Mouse (Mus musculus) stomach, embryonic 16.5 days (tissue): ENCODE results near the gene Tcp10a. TPM values are rescaled to one million over a fixed set of nuclear protein-coding genes. Genes with fewer than 3 reads are reported as not detected.
"Not testable (repeated sequence)": the region's sequence is repeated elsewhere in the genome, so short reads cannot be mapped to it uniquely, and the experiment has no call there.

Experiments
- ATAC-seq: fragments of 200-750 bp; cut with Nextera tagmentation; 2 replicates; pipeline ENCODE4 v1.8.0; 2017; ENCODE audit warnings: moderate number of reproducible peaks, moderate TSS enrichment; ENCODE audit not compliant: insufficient read depth, low FRiP score
- H3K27ac ChIP-seq: fragments of 300-500 bp; sonication (generic); 2 replicates; pipeline ENCODE4 v1.5.1; 2014; ENCODE audit warnings: low read length
- H3K27me3 ChIP-seq: fragments of 300-500 bp; sonication (generic); 2 replicates; pipeline ENCODE4 v1.6.1; 2014; ENCODE audit warnings: low read length, control low read depth, mixed read lengths; ENCODE audit not compliant: control insufficient read depth, insufficient read depth
- H3K36me3 ChIP-seq: fragments of 300-500 bp; sonication (generic); 2 replicates; pipeline ENCODE4 v1.6.1; 2014; ENCODE audit warnings: low read length; ENCODE audit not compliant: control insufficient read depth, insufficient read depth
- H3K4me1 ChIP-seq: fragments of 300-500 bp; sonication (generic); 2 replicates; pipeline ENCODE4 v1.6.1; 2014; ENCODE audit warnings: low read length, control low read depth, mixed read lengths; ENCODE audit not compliant: control insufficient read depth, insufficient read depth
- H3K4me2 ChIP-seq: fragments of 300-500 bp; sonication (generic); 2 replicates; pipeline ENCODE4 v1.6.1; 2014; ENCODE audit warnings: low read depth, low read length, mixed read lengths
- H3K4me3 ChIP-seq: fragments of 300-500 bp; sonication (generic); replicated peaks from 2 replicates; pipeline ENCODE4 v1.5.1; 2014; ENCODE audit warnings: mild to moderate bottlenecking, low read length
- H3K9ac ChIP-seq: fragments of 300-500 bp; sonication (generic); 2 replicates; pipeline ENCODE4 v1.6.1; 2014; ENCODE audit warnings: low read length
- H3K9me3 ChIP-seq: fragments of 300-500 bp; sonication (generic); replicated peaks from 2 replicates; pipeline ENCODE4 v1.6.1; 2016; ENCODE audit warnings: low read length, control low read depth; ENCODE audit not compliant: control insufficient read depth
- WGBS: fragments of 180-500 bp; shearing (Covaris S2); extraction: QIAGEN DNeasy Blood & Tissue Kit; methylation state at CpG from one replicate; pipeline ENCODE4 v1.1.7; 2014; 5-methylcytosine and 5-hydroxymethylcytosine counted together
- polyA plus RNA-seq: library from polyadenylated mRNA; unstranded; fragments of >200 nt; fragmentation: Nextera tagmentation; extraction: Ambion mirVana; gene quantifications from 2 replicates; pipeline ENCODE4 v1.2.1, GENCODE M21; 2015

Gene Tcp10a
- polyA plus RNA-seq, 1 experiment from 2014 or later, result not detected

DNA sequence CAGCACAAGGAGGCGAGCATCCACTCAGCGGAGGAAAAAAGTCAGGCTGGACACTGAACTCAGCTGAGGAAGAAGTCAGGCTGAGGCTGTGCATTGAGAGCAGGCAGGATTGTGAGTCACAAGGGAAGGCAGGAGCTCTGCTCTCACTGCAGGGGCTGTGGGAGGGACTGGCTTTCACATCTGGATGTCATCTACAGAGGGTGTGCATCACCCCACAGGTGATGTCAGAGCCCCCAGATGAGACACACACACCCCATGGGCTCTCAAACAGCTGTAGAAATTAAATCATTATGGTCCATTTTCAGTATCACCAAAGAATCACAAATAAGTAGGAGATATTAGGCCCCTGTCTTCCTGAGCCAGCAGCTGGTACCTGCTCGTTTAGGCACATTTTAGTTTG, 60.9 kb downstream of the Tcp10a start, which contains the start of gene Unc93a2:
Gene Unc93a2 (minus strand): TSS at position 101 of the 400 bp plus-strand sequence.
- ATAC-seq, H3K9ac ChIP-seq, H3K9me3 ChIP-seq, H3K27me3 ChIP-seq, H3K36me3 ChIP-seq, H3K4me2 ChIP-seq, H3K4me3 ChIP-seq, H3K4me1 ChIP-seq, H3K27ac ChIP-seq: not testable (repeated sequence)
- 78% methylated on average over 3 of the region's 3 CpGs for WGBS

DNA sequence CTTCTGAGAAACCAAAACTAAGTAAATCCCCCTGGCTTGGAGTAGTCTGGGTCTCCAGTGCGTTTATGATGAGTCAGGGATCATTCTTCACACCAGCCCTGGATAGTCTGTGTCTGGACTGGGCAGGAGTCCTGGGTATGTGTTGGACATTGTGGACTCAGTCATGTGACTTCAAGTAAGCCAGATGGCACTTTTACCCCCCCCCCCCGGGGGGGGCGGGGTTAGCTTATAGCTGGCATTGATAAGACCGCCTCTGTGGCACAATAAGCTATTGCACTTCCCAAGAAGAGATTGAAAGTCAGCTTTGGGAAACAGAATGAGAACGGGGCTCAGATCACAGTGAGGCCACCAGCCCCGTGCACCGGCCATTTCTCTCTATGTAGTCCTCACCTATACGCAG, 61.6 kb downstream of the Tcp10a start:
- not testable (repeated sequence) for H3K27me3 ChIP-seq, H3K9me3 ChIP-seq, ATAC-seq, H3K27ac ChIP-seq, H3K4me3 ChIP-seq, H3K4me2 ChIP-seq, H3K9ac ChIP-seq, H3K4me1 ChIP-seq, H3K36me3 ChIP-seq
- WGBS, result 65% methylated on average over 8 of the region's 8 CpGs

DNA sequence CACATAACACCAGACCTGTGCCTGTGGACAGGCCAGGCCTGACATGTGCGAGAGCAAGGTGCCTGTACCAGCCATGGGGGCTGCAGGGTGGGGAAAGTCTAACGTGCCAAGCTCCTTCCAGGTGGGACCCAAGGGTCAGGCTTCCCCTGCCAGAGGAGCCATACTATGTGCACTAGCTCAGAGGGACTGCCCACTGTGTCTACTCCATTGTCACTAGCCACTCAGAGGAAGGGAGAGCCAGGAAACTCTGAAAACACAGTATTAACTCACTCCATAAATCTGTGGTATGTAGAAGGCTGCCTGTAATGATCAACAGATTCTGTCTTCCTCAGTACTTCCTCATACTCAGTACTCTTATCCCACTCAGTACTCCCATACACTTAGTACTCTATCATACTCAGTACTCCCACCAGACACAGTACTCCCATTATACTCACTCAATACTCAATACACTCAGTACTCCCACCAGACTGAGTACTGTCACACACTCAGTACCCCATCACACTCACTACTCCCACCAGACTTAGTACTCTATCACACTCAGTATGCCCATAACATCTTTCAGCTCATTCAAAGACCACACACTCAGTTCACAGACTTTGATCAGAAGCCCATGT, 64.0 kb downstream of the Tcp10a start:
- not testable (repeated sequence) for H3K4me3 ChIP-seq, H3K36me3 ChIP-seq, H3K27me3 ChIP-seq, H3K27ac ChIP-seq, H3K9me3 ChIP-seq, H3K9ac ChIP-seq, H3K4me2 ChIP-seq, H3K4me1 ChIP-seq, ATAC-seq
- WGBS, result no CpG with 5 or more reads among the region's 2 CpGs

DNA sequence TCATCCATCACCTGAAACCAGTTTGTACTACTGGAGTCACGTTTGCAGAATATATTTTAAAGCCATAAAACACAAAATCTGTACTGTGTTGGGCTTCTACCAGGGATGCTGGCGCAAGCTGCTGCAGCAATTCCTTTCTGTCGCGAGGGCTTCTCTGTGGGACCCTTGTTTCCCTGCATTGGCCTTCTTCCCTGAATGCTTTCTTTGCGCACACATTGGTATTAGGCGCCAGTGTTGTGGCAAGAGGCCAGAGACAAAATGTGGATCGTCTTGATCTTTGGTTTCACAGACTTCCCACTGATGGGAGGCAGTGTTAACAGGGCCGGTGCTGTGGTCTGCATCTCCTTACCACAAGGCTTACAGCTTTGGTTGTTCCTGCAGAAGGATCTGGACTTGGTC, 64.5 kb downstream of the Tcp10a start:
- H3K9ac ChIP-seq, H3K9me3 ChIP-seq: not testable (repeated sequence)
- 69% methylated on average over 6 of the region's 8 CpGs for WGBS

DNA sequence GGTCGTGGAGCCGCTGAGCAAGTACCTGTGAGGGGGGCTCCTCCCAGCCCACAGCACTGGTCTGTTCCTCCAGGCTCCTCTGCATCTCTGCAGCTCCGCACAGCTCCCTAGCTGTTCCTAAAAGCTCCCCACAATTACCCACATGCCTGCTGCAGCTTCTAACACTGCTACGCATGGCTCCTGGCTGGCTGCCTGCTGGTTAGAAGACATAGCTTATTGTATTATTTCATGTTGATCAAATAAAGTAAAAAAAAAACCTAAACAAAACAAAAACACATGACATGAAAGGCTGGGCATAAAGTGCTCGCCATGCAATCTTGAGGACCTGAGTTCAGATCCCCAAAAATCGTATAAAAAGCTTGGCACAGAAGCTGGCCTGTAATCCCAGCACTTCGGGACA, 65.5 kb downstream of the Tcp10a start:
- not testable (repeated sequence) for H3K27me3 ChIP-seq, H3K36me3 ChIP-seq, H3K9me3 ChIP-seq, H3K4me2 ChIP-seq, H3K27ac ChIP-seq, H3K4me3 ChIP-seq, H3K4me1 ChIP-seq, ATAC-seq, H3K9ac ChIP-seq
- WGBS, result 63% methylated on average over 7 of the region's 7 CpGs

More for the DNA sequence above, 64.5 kb downstream of the Tcp10a start:
- not testable (repeated sequence) for H3K27me3 ChIP-seq, H3K4me2 ChIP-seq, H3K4me3 ChIP-seq, H3K36me3 ChIP-seq, H3K4me1 ChIP-seq, H3K27ac ChIP-seq, ATAC-seq

DNA sequence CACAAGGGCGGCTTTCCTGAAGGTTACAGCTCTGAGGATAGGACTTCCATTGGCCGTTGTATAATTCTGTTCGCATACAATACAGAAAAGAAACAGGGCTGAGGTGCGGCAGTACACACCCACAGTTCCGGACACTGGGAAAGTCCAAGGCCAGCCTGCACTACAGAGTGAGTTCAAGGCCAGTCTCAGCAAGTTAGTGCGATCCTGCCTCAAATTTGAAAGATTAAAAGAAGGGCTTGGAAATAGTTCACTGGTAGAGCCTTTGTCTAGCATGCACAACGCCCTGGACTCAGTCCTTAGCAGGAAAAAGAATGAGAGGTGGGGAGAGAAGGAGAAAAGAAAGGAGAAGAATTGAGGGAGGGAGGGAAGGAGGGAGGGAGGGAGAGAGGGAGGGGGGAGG, 70.7 kb downstream of the Tcp10a start:
- H3K4me1 ChIP-seq, ATAC-seq, H3K9me3 ChIP-seq, H3K4me2 ChIP-seq, H3K4me3 ChIP-seq, H3K36me3 ChIP-seq, H3K9ac ChIP-seq, H3K27me3 ChIP-seq, H3K27ac ChIP-seq: not testable (repeated sequence)
- WGBS, result 82% methylated on average over 7 of the region's 7 CpGs

Other genes starting within 250 kb of the Tcp10a start
- 7.2 and 7.8 TPM in 2 replicates for gene Rps6ka2, start 154.5 kb upstream of the Tcp10a start, polyA plus RNA-seq
- not detected in 2 replicates for gene Ttll2, start 28.1 kb downstream of the Tcp10a start, polyA plus RNA-seq
- gene Gm49630, start 47.3 kb downstream of the Tcp10a start, polyA plus RNA-seq, result not detected in 2 replicates
- not detected in 2 replicates for gene Unc93a2, start 60.8 kb downstream of the Tcp10a start, polyA plus RNA-seq